Mouse (Mus musculus): ENCODE measurements around the gene Gtf3c3.

The Gtf3c3 gene

GRCm38 (mm10) chr1:54438340-54439079 lies at the start of gene Gtf3c3:
Gene Gtf3c3, minus strand, starts transcription at chr1:54438971.
- in situ Hi-C loops (cut with MboI, MseI), result no loop called here

GRCm38 (mm10) chr1:54484744-54485420 lies 46.1 kb upstream of the Gtf3c3 start:
- in situ Hi-C loops (cut with MboI, MseI), result no loop called here

GRCm38 (mm10) chr1:54480491-54480890 lies 41.7 kb upstream of the Gtf3c3 start:
- in situ Hi-C loops (cut with MboI, MseI), result no loop called here

GRCm38 (mm10) chr1:54468662-54469061 lies 29.9 kb upstream of the Gtf3c3 start:
- in situ Hi-C loops (cut with MboI, MseI), result no loop called here

GRCm38 (mm10) chr1:54467366-54467765 lies 28.6 kb upstream of the Gtf3c3 start:
- in situ Hi-C loops (cut with MboI, MseI), result no loop called here

- in situ Hi-C loops (cut with MboI, MseI), result no loop called here
These were observed 13.3 kb upstream of the Gtf3c3 start for GRCm38 (mm10) chr1:54452116-54452515.

- in situ Hi-C loops (cut with MboI, MseI), result no loop called here
These were observed 10.1 kb upstream of the Gtf3c3 start for GRCm38 (mm10) chr1:54448833-54449232.

GRCm38 (mm10) chr1:54443641-54444040 lies 4.9 kb upstream of the Gtf3c3 start:
- in situ Hi-C loops (cut with MboI, MseI), result no loop called here

GRCm38 (mm10) chr1:54439080-54439476 lies 307 bp upstream of the Gtf3c3 start:
- in situ Hi-C loops (cut with MboI, MseI), result no loop called here

- in situ Hi-C loops (cut with MboI, MseI), result no loop called here
These were observed 16.5 kb downstream of the Gtf3c3 start for GRCm38 (mm10) chr1:54422195-54422750.

- in situ Hi-C loops (cut with MboI, MseI), result no loop called here
These were observed 17.1 kb downstream of the Gtf3c3 start for GRCm38 (mm10) chr1:54421670-54422069.

GRCm38 (mm10) chr1:54402736-54403135 lies 36.0 kb downstream of the Gtf3c3 start:
- in situ Hi-C loops (cut with MboI, MseI), result no loop called here

- in situ Hi-C loops (cut with MboI, MseI), result no loop called here
These were observed 54.5 kb downstream of the Gtf3c3 start for GRCm38 (mm10) chr1:54384221-54384620.

GRCm38 (mm10) chr1:54380978-54381914 lies 57.5 kb downstream of the Gtf3c3 start:
- in situ Hi-C loops (cut with MboI, MseI), result no loop called here

GRCm38 (mm10) chr1:54377506-54378051 lies 61.2 kb downstream of the Gtf3c3 start:
- in situ Hi-C loops (cut with MboI, MseI), result no loop called here

- in situ Hi-C loops (cut with MboI, MseI), result no loop called here
These were observed 82.2 kb downstream of the Gtf3c3 start for GRCm38 (mm10) chr1:54356566-54356965.

GRCm38 (mm10) chr1:54355485-54355884 lies 83.3 kb downstream of the Gtf3c3 start:
- in situ Hi-C loops (cut with MboI, MseI), result no loop called here

- in situ Hi-C loops (cut with MboI, MseI), result no loop called here
These were observed 84.0 kb downstream of the Gtf3c3 start for GRCm38 (mm10) chr1:54354786-54355185.
